Mouse (Mus musculus): Measurements from ENCODE around the gene Stam2.

- TF ChIP-seq POLR2A (IDR thresholded peaks at IDR 0.05; ENCODE audit: insufficient read depth, low read depth, low read length) = no peak
- TF ChIP-seq CTCF (IDR thresholded peaks at IDR 0.05; ENCODE audit: insufficient read depth, low read depth, low read length) = no peak
Measured at GRCm38 (mm10) chr2:52656722-52657121, 85.4 kb downstream of the Stam2 start.
